In the genomic region with DNA sequence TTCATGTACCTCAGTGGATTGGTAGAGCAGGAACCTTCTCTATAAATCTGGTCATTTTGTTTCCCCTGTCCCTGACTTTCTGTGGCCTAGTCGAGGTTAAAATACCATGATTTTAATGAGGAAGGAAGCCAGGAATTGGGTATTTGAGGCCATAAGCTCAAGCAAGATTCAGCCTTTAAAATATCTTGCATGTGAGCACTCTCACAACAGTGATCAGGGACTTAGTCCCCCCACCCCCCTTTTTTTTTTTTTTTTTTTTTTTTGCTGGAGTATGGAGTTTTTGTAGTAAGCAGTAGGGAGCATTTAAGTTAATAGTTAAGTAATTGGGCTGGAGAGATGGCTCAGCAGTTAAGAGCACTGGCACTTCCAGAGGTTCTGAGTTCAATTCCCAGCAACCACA, we compare ENCODE assay signal across 29 mouse cellular contexts. TPM values are rescaled to one million over a fixed set of nuclear protein-coding genes. Genes with fewer than 3 reads are reported as not detected.
DNase-seq lines count a peak whose midpoint lies in the region; ATAC-seq and TF ChIP-seq lines count a peak whose summit lies in the region.
"Had no signal": no experiment of that assay in that cellular context is flagged by ENCODE, and none has a peak within 500 bp of the region (broad histone marks: within the 10 kb centered on the region; RNA-seq: fewer than 3 reads in every experiment).

No protein-coding gene starts in this region.

- H3K4me2 ChIP-seq in heart, embryonic 11.5 days: peak overlapping the region; percentile 92; the same call in 1 of the 2 replicates
- H3K4me2 ChIP-seq in CH12.LX (ENCODE audit: insufficient read depth, low read depth, poor library complexity, severe bottlenecking): peak overlapping the region; percentile 88; the same call in 1 of the 2 replicates
- peak overlapping the region; percentile 70 for H3K4me2 ChIP-seq in liver, postnatal 0 days (ENCODE audit: low read depth, low read length)
- no peak overlapping the region for H3K4me2 ChIP-seq in midbrain, embryonic 16.5 days (ENCODE audit: low read length)

- dilution Hi-C loops in CH12.LX (cut with MboI; ENCODE audit: extremely low pct_ligation_motif_present, extremely low pct_unique_long_range_greater_than_20kb, low sequenced_read_pairs): no loop called here

- TF ChIP-seq CTCF in CH12.LX (conservative IDR thresholded peaks at IDR 0.05 in 1 of 2, IDR thresholded peaks at IDR 0.05 in 1 of 2; ENCODE audit: low read depth in 2 of 2, low read length in 2 of 2): no peak
- TF ChIP-seq CTCF in bone marrow macrophage, adult 2 months (IDR thresholded peaks at IDR 0.05; ENCODE audit: low read depth, low read length): no peak
- TF ChIP-seq CTCF in liver, postnatal 0 days (IDR thresholded peaks at IDR 0.05; ENCODE audit: low read depth): no peak

- H3K27me3 ChIP-seq in heart, embryonic 11.5 days (ENCODE audit: control insufficient read depth, insufficient read depth, low read length): no peaks in the 10 kb centered on the region
- H3K27me3 ChIP-seq in CH12.LX (replicated peaks): no peaks in the 10 kb centered on the region
- no peaks in the 10 kb centered on the region for H3K27me3 ChIP-seq in liver, postnatal 0 days (ENCODE audit: insufficient read depth, low read length)
- no peaks in the 10 kb centered on the region for H3K27me3 ChIP-seq in midbrain, embryonic 16.5 days (ENCODE audit: control insufficient read depth, insufficient read depth, low read depth, low read length)
- H3K27me3 ChIP-seq: embryonic facial prominence, embryonic 12.5 days; hindbrain, embryonic 12.5 days; limb, embryonic 15.5 days; midbrain, embryonic 12.5 days; neural tube, embryonic 12.5 days had no signal

- peaks cover 3% of the 10 kb centered on the region; the same call in 1 of the 2 replicates for H3K79me2 ChIP-seq in CH12.LX (replicated peaks; ENCODE audit: control insufficient read depth, extremely low read depth, insufficient read depth, poor library complexity, severe bottlenecking)

- intact Hi-C loops in heart, postnatal 14 days (cut with DNase I): loop anchor here (5.0 kb wide), 1 partner anchor 227 kb away; no protein-coding TSS in a partner anchor

- H3K4me3 ChIP-seq in heart, embryonic 11.5 days (ENCODE audit: low read depth, low read length): no peak overlapping the region
- peak overlapping the region in 2 of 3 experiments; percentile 40 to 75 for H3K4me3 ChIP-seq in CH12.LX (replicated peaks in 1 of 3; ENCODE audit: low read depth in 2 of 3, low read length in 2 of 3, poor library complexity in 1 of 3)
- no peak overlapping the region for H3K4me3 ChIP-seq in bone marrow macrophage, adult 2 months (ENCODE audit: insufficient read depth, low read length)
- H3K4me3 ChIP-seq in liver, postnatal 0 days (ENCODE audit: low read depth, low read length): no peak overlapping the region
- no peak overlapping the region for H3K4me3 ChIP-seq in midbrain, embryonic 16.5 days (ENCODE audit: low read depth, low read length)
- H3K4me3 ChIP-seq: embryonic facial prominence, embryonic 12.5 days had no signal

- ATAC-seq in heart, embryonic 11.5 days (replicated peaks; ENCODE audit: insufficient number of reproducible peaks, low FRiP score, low TSS enrichment): no peak
- ATAC-seq in liver, postnatal 0 days: no peak
- no peak for ATAC-seq in midbrain, embryonic 16.5 days
- ATAC-seq: forebrain, embryonic 14.5 days; intestine, postnatal 0 days had no signal

- no peak for TF ChIP-seq POLR2A in CH12.LX (IDR thresholded peaks at IDR 0.05; ENCODE audit: low read depth, low read length)
- no peak for TF ChIP-seq POLR2A in bone marrow macrophage, adult 2 months (IDR thresholded peaks at IDR 0.05; ENCODE audit: borderline replicate concordance, low read depth, low read length)

- no peak for TF ChIP-seq EP300 in CH12.LX (IDR thresholded peaks at IDR 0.05; ENCODE audit: low read length)
- no peak for TF ChIP-seq EP300 in liver, postnatal 0 days (IDR thresholded peaks at IDR 0.05; ENCODE audit: low read depth)

- peaks cover 10% of the 10 kb centered on the region; the same call in 1 of the 2 replicates for H3K4me1 ChIP-seq in heart, embryonic 11.5 days (ENCODE audit: control insufficient read depth, insufficient read depth, low read length)
- H3K4me1 ChIP-seq in CH12.LX (ENCODE audit: control insufficient read depth in 1 of 2, insufficient read depth in 2 of 2): peaks cover 2 to 23% of the 10 kb centered on the region in 2 experiments; a peak in 2 of 4 replicates
- peaks cover 30% of the 10 kb centered on the region for H3K4me1 ChIP-seq in bone marrow macrophage, adult 2 months (ENCODE audit: control insufficient read depth, insufficient read depth, low read length)
- peaks cover 13% of the 10 kb centered on the region for H3K4me1 ChIP-seq in liver, postnatal 0 days (ENCODE audit: insufficient read depth)
- H3K4me1 ChIP-seq in midbrain, embryonic 16.5 days (ENCODE audit: control insufficient read depth, insufficient read depth, low read length): peaks cover 16% of the 10 kb centered on the region

- in situ Hi-C loops in CH12.LX (cut with MboI; ENCODE audit: low pct_ligation_motif_present, low pct_unique_long_range_greater_than_20kb, low sequenced_read_pairs): no loop called here

- WGBS in heart, embryonic 11.5 days (ENCODE audit: insufficient replicate concordance): 59% methylated on average over 1 of the region's 1 CpGs
- WGBS in liver, postnatal 0 days (ENCODE audit: insufficient replicate concordance): 47% methylated on average over 1 of the region's 1 CpGs
- WGBS in midbrain, embryonic 16.5 days: 85% methylated on average over 1 of the region's 1 CpGs

- H3K9me3 ChIP-seq in heart, embryonic 11.5 days (replicated peaks; ENCODE audit: control insufficient read depth, low read length): no peaks in the 10 kb centered on the region
- H3K9me3 ChIP-seq in CH12.LX (replicated peaks; ENCODE audit: low read length): no peaks in the 10 kb centered on the region
- H3K9me3 ChIP-seq in liver, postnatal 0 days (ENCODE audit: low read length): no peaks in the 10 kb centered on the region
- H3K9me3 ChIP-seq in midbrain, embryonic 16.5 days (replicated peaks; ENCODE audit: control insufficient read depth, low read length, poor library complexity, severe bottlenecking): no peaks in the 10 kb centered on the region
- H3K9me3 ChIP-seq: embryonic facial prominence, embryonic 12.5 days; heart, embryonic 10.5 days; hindbrain, embryonic 12.5 days; limb, embryonic 15.5 days; midbrain, embryonic 12.5 days; neural tube, embryonic 12.5 days had no signal

- no peak overlapping the region for H3K27ac ChIP-seq in heart, embryonic 11.5 days (ENCODE audit: low read depth, low read length)
- H3K27ac ChIP-seq in CH12.LX (ENCODE audit: insufficient read depth, low read depth): no peak overlapping the region
- peak overlapping the region; percentile 66 for H3K27ac ChIP-seq in bone marrow macrophage, adult 2 months (ENCODE audit: insufficient read depth, low read depth, low read length)
- peak overlapping the region; percentile 96; the same call in 1 of the 2 replicates for H3K27ac ChIP-seq in liver, postnatal 0 days (ENCODE audit: low read depth)
- no peak overlapping the region for H3K27ac ChIP-seq in midbrain, embryonic 16.5 days (ENCODE audit: low read length)

- no peak for DNase-seq in heart, postnatal 14 days
- DNase-seq in CH12.LX (ENCODE audit: extremely low read depth): no peak
- DNase-seq in liver, postnatal 0 days: no peak
- DNase-seq in ovary, postnatal 10 days (ENCODE audit: low spot score): no peak
- DNase-seq: cerebellum, adult 11-12 months; cerebellum, postnatal 10 days; gastrocnemius, postnatal 10 days; left cerebral cortex, postnatal 4 days; lung, postnatal 4 days; retina, postnatal 1 day; right cerebral cortex, postnatal 25 days; spleen, adult 18-20 months had no signal

- H3K36me3 ChIP-seq in heart, embryonic 11.5 days (ENCODE audit: control insufficient read depth, insufficient read depth, low read length): no peaks in the 10 kb centered on the region
- H3K36me3 ChIP-seq in CH12.LX (replicated peaks in 1 of 2; ENCODE audit: control insufficient read depth in 1 of 2, insufficient read depth in 1 of 2, low read length in 1 of 2): peaks cover 0 to 4% of the 10 kb centered on the region in 2 experiments
- no peaks in the 10 kb centered on the region for H3K36me3 ChIP-seq in liver, postnatal 0 days (replicated peaks; ENCODE audit: insufficient read depth, low read length)
- no peaks in the 10 kb centered on the region for H3K36me3 ChIP-seq in midbrain, embryonic 16.5 days (ENCODE audit: control insufficient read depth, insufficient read depth, low read length)
- H3K36me3 ChIP-seq: embryonic facial prominence, embryonic 12.5 days; heart, embryonic 10.5 days; hindbrain, embryonic 12.5 days; limb, embryonic 15.5 days; midbrain, embryonic 12.5 days; neural tube, embryonic 12.5 days had no signal

- no peak overlapping the region for H3K9ac ChIP-seq in heart, embryonic 11.5 days (ENCODE audit: low read depth, low read length)
- H3K9ac ChIP-seq in CH12.LX (ENCODE audit: insufficient read depth, low read depth): 0 out of 2 replicates have a peak overlapping the region, but pooled peaks have one; percentile 15
- H3K9ac ChIP-seq in liver, postnatal 0 days (replicated peaks): no peak overlapping the region
- no peak overlapping the region for H3K9ac ChIP-seq in midbrain, embryonic 16.5 days (ENCODE audit: low read depth, low read length)
- H3K9ac ChIP-seq: embryonic facial prominence, embryonic 12.5 days; hindbrain, embryonic 12.5 days; limb, embryonic 15.5 days; neural tube, embryonic 12.5 days had no signal

- no peak for TF ChIP-seq RAD21 in CH12.LX (IDR thresholded peaks at IDR 0.05; ENCODE audit: low read depth, low read length)

RNA-seq across cellular contexts. Expression of a gene that starts 1.9 kb away (rescaled TPM):
- polyA plus RNA-seq in heart, embryonic 11.5 days (2014; fragmentation: Nextera tagmentation; extraction: Ambion mirVana): 9.9 and 11.9 TPM in 2 replicates
- 10 to 100 TPM; 37.8 to 39.9 TPM for total RNA-seq in heart, postnatal 14 days (2021)
- total RNA-seq in CH12.LX (2012; rRNA removed): 22.1 and 26.3 TPM in 2 replicates
- total RNA-seq in CH12.LX (2014; rRNA removed): 36.1 and 41.2 TPM in 2 replicates
- 31.7 and 33.3 TPM in 2 replicates for polyA plus RNA-seq in CH12.LX (2012; ENCODE audit: insufficient read length, low read depth)
- polyA plus RNA-seq in bone marrow macrophage, adult 2 months (2012; ENCODE audit: insufficient read depth, insufficient read length, missing spikeins): 27.8 and 29.2 TPM in 2 replicates
- 3.8 and 4.1 TPM in 2 replicates for polyA plus RNA-seq in liver, postnatal 0 days (2015; fragmentation: Nextera tagmentation; extraction: Ambion mirVana)
- polyA plus RNA-seq in midbrain, embryonic 16.5 days (2015; fragmentation: Nextera tagmentation; extraction: Ambion mirVana): 13.0 and 14.6 TPM in 2 replicates

RNA-seq across cellular contexts. Expression of a gene that starts 15.3 kb away (rescaled TPM):
- polyA plus RNA-seq in heart, embryonic 11.5 days (2014; fragmentation: Nextera tagmentation; extraction: Ambion mirVana): 72.5 and 81.2 TPM in 2 replicates
- 10 to 100 TPM; 81.0 to 81.7 TPM for total RNA-seq in heart, postnatal 14 days (2021)
- total RNA-seq in CH12.LX (2012; rRNA removed): 51.2 and 57.8 TPM in 2 replicates
- total RNA-seq in CH12.LX (2014; rRNA removed): 22.4 and 24.8 TPM in 2 replicates
- polyA plus RNA-seq in CH12.LX (2012; ENCODE audit: insufficient read length, low read depth): 24.4 and 30.9 TPM in 2 replicates
- 99.1 and 103 TPM in 2 replicates for polyA plus RNA-seq in bone marrow macrophage, adult 2 months (2012; ENCODE audit: insufficient read depth, insufficient read length, missing spikeins)
- polyA plus RNA-seq in liver, postnatal 0 days (2015; fragmentation: Nextera tagmentation; extraction: Ambion mirVana): 132 and 141 TPM in 2 replicates
- 113 and 116 TPM in 2 replicates for polyA plus RNA-seq in midbrain, embryonic 16.5 days (2015; fragmentation: Nextera tagmentation; extraction: Ambion mirVana)

RNA-seq across cellular contexts. Expression of a gene that starts 17.1 kb away (rescaled TPM):
- polyA plus RNA-seq in heart, embryonic 11.5 days (2014; fragmentation: Nextera tagmentation; extraction: Ambion mirVana): 12.5 and 13.3 TPM in 2 replicates
- 10 to 100 TPM; 15.7 to 16.4 TPM for total RNA-seq in heart, postnatal 14 days (2021)
- 22.7 and 33.4 TPM in 2 replicates for total RNA-seq in CH12.LX (2012; rRNA removed)
- total RNA-seq in CH12.LX (2014; rRNA removed): 14.3 and 14.7 TPM in 2 replicates
- polyA plus RNA-seq in CH12.LX (2012; ENCODE audit: insufficient read length, low read depth): 51.3 and 53.6 TPM in 2 replicates
- polyA plus RNA-seq in bone marrow macrophage, adult 2 months (2012; ENCODE audit: insufficient read depth, insufficient read length, missing spikeins): 83.8 and 93.5 TPM in 2 replicates
- 15.6 and 16.7 TPM in 2 replicates for polyA plus RNA-seq in liver, postnatal 0 days (2015; fragmentation: Nextera tagmentation; extraction: Ambion mirVana)
- polyA plus RNA-seq in midbrain, embryonic 16.5 days (2015; fragmentation: Nextera tagmentation; extraction: Ambion mirVana): 5.2 and 5.8 TPM in 2 replicates

RNA-seq across cellular contexts. Expression of a gene that starts 33.1 kb away (rescaled TPM):
- 2.2 and 2.4 TPM in 2 replicates for polyA plus RNA-seq in heart, embryonic 11.5 days (2014; fragmentation: Nextera tagmentation; extraction: Ambion mirVana)
- total RNA-seq in heart, postnatal 14 days (2021): under 1 TPM; 0.24 to 0.29 TPM
- total RNA-seq in CH12.LX (2012; rRNA removed) (4.8 and 5.9 TPM in 2 replicates), CH12.LX (2014; rRNA removed) (1.8 and 2.5 TPM in 2 replicates)
- 6.4 and 7.1 TPM in 2 replicates for polyA plus RNA-seq in CH12.LX (2012; ENCODE audit: insufficient read length, low read depth)
- polyA plus RNA-seq in bone marrow macrophage, adult 2 months (2012; ENCODE audit: insufficient read depth, insufficient read length, missing spikeins): 5.5 and 6.1 TPM in 2 replicates
- 8.2 and 9.2 TPM in 2 replicates for polyA plus RNA-seq in liver, postnatal 0 days (2015; fragmentation: Nextera tagmentation; extraction: Ambion mirVana)
- 2.7 and 4.3 TPM in 2 replicates for polyA plus RNA-seq in midbrain, embryonic 16.5 days (2015; fragmentation: Nextera tagmentation; extraction: Ambion mirVana)
- total RNA-seq: monocyte, adult 5-6 weeks had no signal

RNA-seq across cellular contexts. Expression of a gene that starts 41.2 kb away (rescaled TPM):
- polyA plus RNA-seq in heart, embryonic 11.5 days (2014; fragmentation: Nextera tagmentation; extraction: Ambion mirVana): not detected in 2 replicates
- total RNA-seq in heart, postnatal 14 days (2021): under 1 TPM in 1 of 2 experiments, not detected in 1; 0.22 TPM
- total RNA-seq in CH12.LX (2012; rRNA removed) (not detected in 2 replicates), CH12.LX (2014; rRNA removed) (not detected in 2 replicates)
- polyA plus RNA-seq in CH12.LX (2012; ENCODE audit: insufficient read length, low read depth): not detected in 2 replicates
- not detected in 2 replicates for polyA plus RNA-seq in bone marrow macrophage, adult 2 months (2012; ENCODE audit: insufficient read depth, insufficient read length, missing spikeins)
- not detected in 2 replicates for polyA plus RNA-seq in liver, postnatal 0 days (2015; fragmentation: Nextera tagmentation; extraction: Ambion mirVana)
- 0.11 TPM in 1 of 2 replicates, not detected in the other for polyA plus RNA-seq in midbrain, embryonic 16.5 days (2015; fragmentation: Nextera tagmentation; extraction: Ambion mirVana)
- total RNA-seq: adrenal gland, postnatal 4 days; gastrocnemius, postnatal 10 days; granulocyte monocyte progenitor cell, adult 5-6 weeks; layer of hippocampus, postnatal 14 days; left cerebral cortex, adult 8-10 months; left cerebral cortex, postnatal 4 days had no signal
- polyA plus RNA-seq: embryonic facial prominence, embryonic 12.5 days; forebrain, embryonic 14.5 days; frontal cortex, adult 2 months; heart, embryonic 10.5 days; hindbrain, embryonic 12.5 days; intestine, postnatal 0 days; limb, embryonic 15.5 days; midbrain, embryonic 12.5 days; neural tube, embryonic 12.5 days had no signal

Comparison
In these comparisons a context has a peak if more than half of its experiments do, and no peak if none do; other contexts are left out.
1. H3K27ac ChIP-seq: peak in bone marrow macrophage, adult 2 months (single experiment) and liver, postnatal 0 days (single experiment); none in heart, embryonic 11.5 days (single experiment), CH12.LX (single experiment) and midbrain, embryonic 16.5 days (single experiment).
2. H3K4me3 ChIP-seq: peak in CH12.LX (2 of 3); none in heart, embryonic 11.5 days (single experiment), bone marrow macrophage, adult 2 months (single experiment), liver, postnatal 0 days (single experiment) and midbrain, embryonic 16.5 days (single experiment).